Comparison of ENCODE assay signal across 8 mouse cellular contexts in the genomic region with DNA sequence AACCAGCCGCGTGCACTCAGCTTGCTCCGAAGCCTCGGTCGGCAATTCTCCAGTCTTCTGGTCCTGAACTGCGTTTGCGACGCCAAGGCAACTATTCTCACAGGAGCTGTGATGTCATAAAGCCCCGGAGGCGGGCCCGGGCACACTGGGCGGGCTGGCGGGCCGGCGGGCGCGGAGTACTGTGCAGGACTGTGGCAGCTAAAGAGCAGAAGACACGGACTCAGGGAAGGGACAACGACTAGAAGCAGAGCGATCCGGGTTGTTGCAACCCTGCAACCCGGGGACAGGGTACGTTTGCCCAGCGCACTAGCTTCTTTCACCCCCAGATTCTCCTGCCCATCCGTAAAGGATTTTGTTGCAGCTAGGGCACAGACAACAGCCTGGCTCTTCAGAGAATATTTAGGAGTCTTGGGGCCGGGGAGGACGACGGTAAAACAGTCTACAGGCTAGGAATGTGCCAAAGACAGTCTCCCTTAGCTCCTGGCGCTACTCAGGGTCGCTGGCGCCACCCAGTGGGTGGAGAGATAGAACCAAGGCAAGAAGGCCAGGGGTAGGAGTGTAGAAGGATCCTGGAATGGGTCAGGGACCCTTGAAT. TPM values are rescaled to one million over a fixed set of nuclear protein-coding genes. Genes with fewer than 3 reads are reported as not detected.
DNase-seq lines count a peak whose midpoint lies in the region; ATAC-seq and TF ChIP-seq lines count a peak whose summit lies in the region.

Cfap100 (minus strand) TSS at position 418 of the 595 bp plus-strand sequence.

- DNase-seq in spleen, postnatal 10 days (ENCODE audit: low spot score in 2 of 2): peak; percentile 13 to 49
- DNase-seq in spleen, adult 12 weeks (ENCODE audit: low spot score): no peak
- DNase-seq in embryonic facial prominence, embryonic 10.5 days (ENCODE audit: low spot score): peak; percentile 84
- peak; percentile 98 for DNase-seq in heart, adult 11 months
- DNase-seq in left cerebral cortex, postnatal 36 days (ENCODE audit: low spot score in 2 of 2): peak; percentile 71 to 73
- peak; percentile 76 for DNase-seq in mesoderm, embryonic 11.5 days (ENCODE audit: low read depth, low spot score)
- peak; percentile 29 for DNase-seq in skeletal muscle tissue, adult 2 months (ENCODE audit: low read depth, low spot score)

- peak within 1 kb of the TSS; percentile 23; the same call in 1 of the 2 replicates for H3K9ac ChIP-seq in intestine, postnatal 0 days (ENCODE audit: low read depth, low read length)

- peak; percentile 82 for TF ChIP-seq CTCF in intestine, postnatal 0 days (IDR thresholded peaks at IDR 0.05; ENCODE audit: low read depth)

- peak within 1 kb of the TSS; percentile 40 for H3K27ac ChIP-seq in embryonic facial prominence, embryonic 10.5 days (replicated peaks)
- no peak within 1 kb of the TSS for H3K27ac ChIP-seq in intestine, postnatal 0 days (ENCODE audit: low read depth, low read length)

- peaks cover 29% of the 10 kb centered on the region for H3K27me3 ChIP-seq in embryonic facial prominence, embryonic 10.5 days (replicated peaks; ENCODE audit: low read depth, poor library complexity, severe bottlenecking)
- no peaks in the 10 kb centered on the region; the same call in 1 of the 2 replicates for H3K27me3 ChIP-seq in intestine, postnatal 0 days (replicated peaks; ENCODE audit: control insufficient read depth, insufficient read depth, low read length)

- intact Hi-C loops in left cerebral cortex, postnatal 36 days (cut with DNase I): loop anchor here (10.0 kb wide), 1 partner anchor 754 kb away; no protein-coding TSS in a partner anchor

- peak within 1 kb of the TSS; percentile 78 for H3K4me2 ChIP-seq in intestine, postnatal 0 days (replicated peaks; ENCODE audit: low read depth)

- H3K4me1 ChIP-seq in embryonic facial prominence, embryonic 10.5 days: peaks cover 14% of the 10 kb centered on the region
- no peaks in the 10 kb centered on the region for H3K4me1 ChIP-seq in intestine, postnatal 0 days (replicated peaks; ENCODE audit: control insufficient read depth, insufficient read depth, low read length)

- WGBS in embryonic facial prominence, embryonic 10.5 days: under 1% methylated on average over 31 of the region's 31 CpGs
- WGBS in intestine, postnatal 0 days: under 1% methylated on average over 31 of the region's 31 CpGs

- peak; percentile 72 for ATAC-seq in intestine, postnatal 0 days

- H3K36me3 ChIP-seq in embryonic facial prominence, embryonic 10.5 days (replicated peaks): no peaks in the 10 kb centered on the region
- H3K36me3 ChIP-seq in intestine, postnatal 0 days (ENCODE audit: control insufficient read depth, insufficient read depth): no peaks in the 10 kb centered on the region

- H3K9me3 ChIP-seq in embryonic facial prominence, embryonic 10.5 days: no peaks in the 10 kb centered on the region
- no peaks in the 10 kb centered on the region for H3K9me3 ChIP-seq in intestine, postnatal 0 days (ENCODE audit: control insufficient read depth)

- peak within 1 kb of the TSS; percentile 55 for H3K4me3 ChIP-seq in embryonic facial prominence, embryonic 10.5 days
- H3K4me3 ChIP-seq in intestine, postnatal 0 days (ENCODE audit: low read depth, low read length): peak within 1 kb of the TSS; percentile 38

RNA-seq across cellular contexts. Expression of gene Cfap100, which starts in this region (rescaled TPM):
- 0.76 and 0.99 TPM in 2 replicates for polyA plus RNA-seq in embryonic facial prominence, embryonic 10.5 days (2016; fragmentation: Nextera tagmentation; extraction: Ambion mirVana)
- 0.07 TPM in 1 of 2 replicates, not detected in the other for polyA plus RNA-seq in intestine, postnatal 0 days (2015; fragmentation: Nextera tagmentation; extraction: Ambion mirVana)
- total RNA-seq in left cerebral cortex, postnatal 36 days (2021): 1 to 10 TPM; 5.3 to 7.4 TPM

Comparison
In these comparisons a context has a peak if more than half of its experiments do, and no peak if none do; other contexts are left out.
1. Peak in DNase-seq, H3K4me3 ChIP-seq and H3K27ac ChIP-seq in embryonic facial prominence, embryonic 10.5 days; RNA of the gene not detected or under 1 TPM.
2. Peak in ATAC-seq, H3K4me3 ChIP-seq, H3K9ac ChIP-seq and H3K4me2 ChIP-seq in intestine, postnatal 0 days; RNA of the gene not detected or under 1 TPM.